Mouse (Mus musculus) 3134 (cell line): ENCODE results near the gene Spata31d1b.

Experiments used
- DNase-seq: peaks from one replicate; pipeline ENCODE4 v3.0.0-alpha.2; 2011; ENCODE audit warnings: low spot score; ENCODE audit not compliant: insufficient read length; ENCODE audit errors: extremely low read depth

The Spata31d1b gene

DNA sequence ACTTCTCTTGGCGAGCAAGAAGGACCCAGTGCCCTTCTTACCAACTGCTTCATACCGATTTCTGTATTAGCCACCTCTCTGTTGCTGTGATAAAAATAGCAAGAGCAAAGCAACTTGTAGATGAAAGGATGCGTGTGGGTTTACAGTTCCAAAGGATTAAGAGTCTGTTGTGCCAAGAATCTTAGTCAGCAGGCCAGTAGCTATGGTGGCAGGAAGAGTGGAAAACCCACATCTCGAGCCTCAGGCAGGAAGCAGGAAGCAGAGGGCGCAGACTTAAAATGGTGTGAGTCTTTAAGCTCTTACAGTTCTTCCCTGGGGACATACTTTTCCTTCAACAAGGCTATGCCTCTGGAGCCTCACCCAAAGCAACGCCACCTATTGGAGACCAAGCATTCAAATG lies 33.4 kb downstream of the Spata31d1b start:
- peak; percentile 23 for DNase-seq

DNA sequence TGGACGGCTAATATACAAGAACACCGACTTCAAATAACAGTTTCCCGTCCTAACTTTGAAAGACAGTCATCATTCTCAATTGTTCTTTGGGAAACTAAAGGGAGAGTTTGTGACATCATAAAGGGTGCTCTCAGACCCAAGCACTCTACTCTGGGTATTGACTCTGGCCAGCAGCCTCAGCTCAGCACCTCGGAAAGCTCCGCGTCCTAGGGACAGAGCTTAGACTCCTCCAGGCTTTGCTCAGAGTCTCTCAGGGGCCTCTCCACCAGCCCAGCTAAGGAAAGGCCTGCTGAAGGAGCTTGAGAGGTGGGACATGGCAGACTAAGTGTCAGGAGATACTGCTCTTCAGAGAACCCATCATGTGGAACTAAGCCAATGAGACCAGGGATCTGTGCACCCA lies 34.1 kb downstream of the Spata31d1b start:
- no peak for DNase-seq

DNA sequence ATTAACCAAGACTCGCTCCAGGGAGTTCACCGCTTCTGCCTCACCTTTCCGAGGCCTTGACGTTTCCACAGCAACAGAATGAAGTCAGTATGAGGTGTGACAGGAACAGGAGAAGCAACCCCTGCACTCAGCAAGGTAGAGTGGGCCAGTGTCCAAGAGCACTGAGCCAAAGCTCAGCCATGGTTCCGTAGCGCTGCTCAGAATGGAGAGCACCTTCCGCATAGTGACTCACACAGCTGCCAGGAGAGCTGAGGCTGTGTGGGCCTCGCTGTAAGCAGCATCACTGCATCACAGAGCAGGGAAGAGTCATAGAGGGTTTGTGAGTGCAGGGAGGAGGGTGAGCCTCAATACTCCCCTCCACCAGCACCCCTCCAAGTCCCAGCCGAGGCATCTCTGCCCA lies 34.6 kb downstream of the Spata31d1b start, which contains the start of gene 1700014D04Rik:
1700014D04Rik (minus strand) TSS at position 42 of the 400 bp plus-strand sequence.
- no peak for DNase-seq

DNA sequence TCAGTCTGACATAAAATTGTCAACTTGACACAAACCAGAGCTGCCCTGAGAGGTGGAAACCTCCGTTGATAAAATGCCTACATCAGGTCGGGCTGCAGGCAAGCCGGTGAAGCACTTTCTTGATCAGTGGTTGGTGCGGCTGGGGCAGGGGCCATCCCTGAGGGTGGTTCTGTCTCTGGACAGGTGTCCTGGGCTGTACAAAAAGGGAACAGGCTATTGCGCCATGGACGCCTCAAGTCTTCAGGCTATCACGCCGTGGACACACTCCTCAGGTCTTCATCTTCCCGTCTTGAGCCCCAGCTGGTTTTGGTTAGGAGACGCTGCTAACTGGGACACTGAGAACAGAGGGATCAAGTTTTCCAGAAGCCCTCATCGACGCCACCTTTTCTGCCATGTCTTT lies 38.2 kb downstream of the Spata31d1b start:
- DNase-seq, result no peak

DNA sequence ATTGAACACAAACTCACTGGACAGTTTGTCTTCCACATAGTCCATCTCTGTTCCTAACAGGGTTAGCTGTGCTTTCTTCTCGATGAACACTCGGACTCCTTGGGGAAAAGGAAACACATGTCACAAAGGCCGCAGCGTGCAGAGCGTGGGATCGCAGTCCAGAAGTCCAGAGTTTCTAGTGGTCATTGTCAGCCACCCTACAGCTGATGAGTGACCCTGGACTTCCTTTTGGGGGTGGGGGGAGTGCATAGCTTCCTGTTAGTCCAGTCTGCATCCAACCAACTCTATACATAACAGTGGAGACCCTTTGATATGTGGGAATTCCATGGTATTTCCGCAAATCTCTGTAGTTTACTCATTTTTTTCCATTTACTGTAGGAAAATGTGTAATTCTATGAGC lies 44.8 kb downstream of the Spata31d1b start:
- DNase-seq, result no peak

DNA sequence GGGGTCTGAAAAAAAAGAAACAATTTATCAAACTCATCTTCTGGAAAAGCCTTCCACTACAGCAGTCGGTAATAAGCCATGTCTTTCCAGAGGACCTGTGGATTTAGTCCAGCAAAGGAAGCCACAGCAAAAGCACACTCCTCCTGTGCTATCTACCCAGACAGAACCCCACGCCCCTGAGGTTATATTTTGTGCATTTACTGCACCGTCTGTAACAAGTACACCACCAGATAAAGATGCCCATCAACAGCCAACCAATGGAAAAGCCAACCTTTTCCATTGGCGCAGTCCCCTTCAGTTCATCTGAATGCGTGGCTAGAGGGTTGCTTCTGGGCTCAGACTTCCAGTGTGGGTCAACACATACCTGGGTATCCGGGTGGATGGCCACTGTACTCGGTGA lies 50.7 kb downstream of the Spata31d1b start:
- DNase-seq, result no peak

DNA sequence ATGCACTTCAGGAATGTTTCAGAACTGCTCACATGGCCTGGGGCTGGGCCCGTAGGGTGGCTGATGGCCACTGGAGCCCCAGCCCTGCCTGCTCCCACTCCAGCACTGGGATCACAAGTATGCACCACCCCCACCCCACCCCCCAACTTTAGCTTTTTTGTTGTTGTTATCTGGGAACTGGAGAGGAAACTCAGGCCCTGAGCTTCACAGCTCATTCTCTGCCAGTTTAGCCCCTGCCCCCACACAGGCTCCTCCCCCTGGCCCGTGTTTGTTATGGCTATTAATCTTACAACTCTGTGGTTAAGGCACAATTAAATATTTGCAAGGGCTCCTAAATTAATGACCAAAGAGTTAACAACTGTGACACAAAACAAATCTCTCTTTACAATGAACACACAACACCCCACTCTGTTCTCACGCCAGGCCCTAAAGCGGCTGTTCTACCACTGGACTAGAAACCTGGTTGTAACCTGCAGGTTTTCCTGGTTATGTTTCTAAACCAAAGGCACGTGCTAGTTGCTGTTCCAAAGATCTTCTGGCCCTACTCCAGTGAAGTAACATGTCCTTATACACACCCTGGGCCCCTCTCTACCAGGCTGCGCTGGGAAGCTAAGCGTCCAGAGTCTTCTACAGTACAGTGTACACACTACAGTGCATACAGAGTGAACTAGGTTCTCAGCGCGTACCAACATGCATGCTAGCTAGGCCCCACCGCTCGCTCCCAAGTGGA lies 54.9 kb downstream of the Spata31d1b start:
- DNase-seq, result no peak

DNA sequence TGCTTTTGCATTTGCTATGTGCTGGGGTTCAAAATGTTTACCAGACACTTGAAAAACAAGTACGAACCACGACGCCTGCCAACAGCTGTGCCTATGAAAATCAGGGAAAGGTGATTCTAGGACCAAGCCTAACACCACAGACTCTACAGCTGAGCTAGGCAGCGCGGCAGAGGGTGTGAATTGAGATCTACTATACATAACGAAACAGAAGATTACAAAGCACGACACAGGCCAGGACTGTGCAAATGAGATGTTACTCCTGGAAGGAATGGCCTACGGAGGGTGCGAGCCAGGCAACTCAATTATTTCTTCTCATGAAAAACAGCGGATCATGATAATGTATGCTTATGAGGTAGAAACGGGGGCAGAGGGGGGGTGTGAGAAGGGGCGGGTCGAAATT lies 56.4 kb downstream of the Spata31d1b start:
- DNase-seq, result no peak
